Mouse (Mus musculus) heart, adult 18-20 months (tissue): Measurements from ENCODE around the gene Ecsit. TPM values are rescaled to one million over a fixed set of nuclear protein-coding genes. Genes with fewer than 3 reads are reported as not detected.

Experiments used
- DNase-seq, 2 experiments: peaks; one replicate each; pipeline ENCODE4 v3.0.0; 2021 to 2022; ENCODE audit warnings: mixed read lengths in 1 of 2
- microRNA-seq, 2 experiments: library from miRNA; unstranded; fragments of <30 nt; microRNA quantifications; one replicate each; pipeline ENCODE4 v1.2.0; 2022
- total RNA-seq, 2 experiments: library from RNA; stranded (reverse); gene quantifications; 2 replicates each; pipeline ENCODE4 v1.2.3; 2021

The Ecsit gene
- total RNA-seq, 2 experiments from 2014 or later, result 105 to 108 TPM

DNA sequence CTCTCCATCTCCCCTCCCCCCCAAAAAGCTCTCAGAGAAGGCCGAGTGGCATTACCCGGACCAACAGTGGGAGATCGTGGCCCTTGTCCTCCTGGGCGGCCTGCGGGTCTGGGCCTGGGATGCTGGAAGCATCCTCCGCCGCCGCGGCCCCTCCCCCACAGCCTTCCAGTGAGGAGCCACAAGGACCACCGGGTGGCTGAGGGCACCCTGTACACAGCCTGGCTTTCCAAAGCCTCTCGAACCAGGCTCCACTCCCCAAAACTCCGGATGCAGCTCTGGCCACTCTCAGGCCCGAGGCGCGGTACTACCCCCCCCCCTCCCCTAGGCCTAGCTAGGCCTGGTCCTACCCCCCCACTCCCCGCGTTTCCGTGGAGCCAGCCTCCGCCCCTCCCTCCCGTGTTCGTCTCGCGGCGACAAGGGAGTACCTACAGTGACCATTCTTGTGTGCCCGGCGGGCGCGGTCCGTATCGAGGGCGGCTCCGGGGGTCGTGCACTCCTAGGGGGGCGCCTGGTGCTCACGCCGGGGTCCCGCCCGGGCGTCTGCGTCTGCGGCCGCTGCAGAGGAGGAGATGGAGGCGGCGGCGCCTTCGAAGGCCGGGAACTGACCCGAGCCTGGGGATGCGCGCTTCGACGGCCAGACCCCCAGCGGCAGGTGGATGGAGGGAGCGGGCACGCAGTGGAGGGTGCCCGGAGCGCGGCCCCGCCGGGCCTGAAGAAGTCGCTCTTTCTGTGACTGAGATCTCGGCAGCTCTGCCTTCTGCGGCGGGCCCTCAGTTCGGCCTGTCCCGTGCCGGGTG is 33.9 kb downstream of the Ecsit start:
- DNase-seq, result no peak

GRCm38 (mm10) chr9:22050351-22050889 is 34.8 kb downstream of the Ecsit start:
- DNase-seq, result peak; percentile 22 to 35

DNA sequence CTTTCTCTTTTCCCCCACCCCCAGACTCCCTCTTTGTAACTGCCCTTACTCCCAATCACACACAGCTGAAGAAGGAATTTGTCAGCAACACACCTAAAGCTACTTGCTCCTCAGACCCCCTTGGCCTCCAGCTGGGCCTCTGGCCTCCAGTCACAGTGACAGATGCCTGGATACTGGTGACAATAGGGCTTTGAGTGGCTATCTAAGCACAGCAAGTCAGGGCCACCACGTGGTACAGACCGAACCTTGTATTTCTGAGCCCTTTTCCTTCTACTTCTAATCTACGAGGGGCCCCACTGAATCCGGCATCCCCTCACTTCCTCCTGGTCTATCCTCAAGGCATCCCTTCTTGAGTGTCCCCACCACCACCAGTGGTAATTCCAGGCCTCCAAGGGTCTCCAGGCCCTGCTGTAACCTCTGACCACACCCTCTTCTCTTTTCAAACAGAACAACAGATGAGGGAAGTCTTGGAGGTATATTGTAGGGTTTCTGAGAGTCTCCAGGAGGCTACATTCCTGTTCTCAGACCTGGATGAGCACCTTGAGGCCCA is 35.4 kb downstream of the Ecsit start:
- DNase-seq, result no peak

DNA sequence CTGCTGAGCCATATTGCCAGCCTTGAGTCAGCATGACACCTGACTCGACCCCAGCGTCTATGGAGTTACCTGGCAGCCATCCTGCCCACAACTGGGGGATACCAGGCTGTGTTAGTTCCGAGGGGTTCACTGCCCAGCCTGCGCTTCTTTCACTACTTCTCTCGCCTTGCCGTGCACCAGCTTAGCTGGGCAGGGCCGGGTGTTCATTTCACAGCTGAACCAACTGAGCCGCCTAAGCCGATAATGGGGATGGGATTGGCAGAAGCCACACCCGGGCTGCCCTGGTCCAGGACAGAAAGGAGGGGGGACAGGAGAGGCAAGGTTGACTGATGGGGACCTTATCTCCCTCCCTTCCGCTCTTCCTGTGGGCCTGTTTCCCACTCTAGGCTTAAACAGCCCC is 35.9 kb downstream of the Ecsit start:
- no peak for DNase-seq

- no peak for DNase-seq
Observed at GRCm38 (mm10) chr9:22047329-22047728, 37.9 kb downstream of the Ecsit start.

DNA sequence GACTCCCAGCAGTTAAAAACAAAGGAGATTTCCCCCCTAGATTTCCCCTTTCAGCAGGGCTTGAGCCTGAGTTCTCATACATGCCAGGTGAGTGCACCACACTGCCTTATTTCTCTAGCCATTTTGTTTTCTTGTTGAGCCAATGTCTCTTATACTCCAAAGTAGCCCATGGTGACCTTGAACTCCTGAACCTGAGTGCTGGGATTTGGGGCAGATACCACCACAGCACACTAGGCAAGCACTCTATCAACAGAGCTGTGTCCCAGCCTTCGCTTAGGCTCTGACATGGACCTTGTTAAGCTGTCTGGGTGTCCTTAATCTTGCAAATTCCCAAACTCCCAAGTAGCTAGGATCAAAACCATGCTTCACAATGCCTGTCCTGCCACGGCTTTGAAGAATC is 43.4 kb downstream of the Ecsit start:
- no peak for DNase-seq

DNA sequence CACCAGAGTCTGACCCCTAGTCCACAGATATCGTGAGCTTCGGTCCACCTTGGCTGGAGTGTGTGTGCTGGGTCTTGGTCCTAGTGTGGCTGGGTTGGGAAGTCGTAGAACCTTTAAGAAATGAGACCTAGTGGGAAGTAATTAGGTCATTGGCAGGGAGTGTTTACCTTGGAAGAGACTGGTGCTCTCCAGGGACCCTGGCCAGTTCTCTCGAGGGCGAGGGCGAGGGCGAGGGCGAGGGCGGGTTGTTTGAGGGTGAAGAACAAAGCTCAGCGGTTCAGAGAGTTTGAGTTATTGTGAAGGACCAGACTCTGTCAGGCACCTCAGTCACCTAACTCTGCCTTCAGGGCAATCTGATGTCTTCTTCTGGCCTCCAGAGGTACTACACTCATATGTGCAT is 47.4 kb downstream of the Ecsit start:
- no peak for DNase-seq

DNA sequence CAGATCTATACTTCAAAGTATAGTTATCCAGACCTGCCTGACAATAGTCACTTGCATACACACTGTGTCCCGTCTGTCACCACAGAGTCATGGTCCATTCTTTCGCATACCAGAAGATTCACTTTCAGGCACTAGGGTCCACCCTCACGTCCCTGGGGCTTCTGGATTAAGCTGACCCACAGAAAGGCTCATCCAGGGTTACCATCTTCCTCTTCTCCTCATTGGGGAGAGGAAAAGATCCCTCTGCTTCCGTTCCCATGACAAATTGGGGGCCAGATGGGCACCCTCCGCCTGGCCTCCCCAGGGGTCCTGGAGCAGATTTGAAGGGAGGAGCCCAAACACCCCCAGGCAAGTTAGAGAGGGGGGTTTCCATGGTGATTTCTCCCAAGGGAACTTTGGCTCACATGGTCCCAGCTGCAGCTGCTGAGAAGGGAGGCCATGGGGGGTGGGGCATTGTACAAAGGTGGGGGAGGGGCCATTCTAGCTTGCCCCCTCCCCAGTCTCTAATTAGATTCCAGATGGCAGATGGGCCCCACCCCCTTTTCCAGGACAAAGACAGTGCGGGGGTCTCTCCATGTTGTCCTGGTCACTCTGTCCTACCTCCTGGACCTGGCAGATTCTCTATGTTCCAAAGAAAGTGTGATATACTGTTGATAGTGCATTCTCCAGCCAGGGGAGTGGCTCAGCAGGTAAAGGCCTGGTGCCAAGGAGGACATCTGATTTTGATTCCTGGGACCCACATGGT is 49.8 kb downstream of the Ecsit start:
- DNase-seq, result no peak

- no peak for DNase-seq
Observed at GRCm38 (mm10) chr9:22030386-22030785, 54.9 kb downstream of the Ecsit start.

GRCm38 (mm10) chr9:22028467-22028866 is 56.8 kb downstream of the Ecsit start:
- no peak for DNase-seq

DNA sequence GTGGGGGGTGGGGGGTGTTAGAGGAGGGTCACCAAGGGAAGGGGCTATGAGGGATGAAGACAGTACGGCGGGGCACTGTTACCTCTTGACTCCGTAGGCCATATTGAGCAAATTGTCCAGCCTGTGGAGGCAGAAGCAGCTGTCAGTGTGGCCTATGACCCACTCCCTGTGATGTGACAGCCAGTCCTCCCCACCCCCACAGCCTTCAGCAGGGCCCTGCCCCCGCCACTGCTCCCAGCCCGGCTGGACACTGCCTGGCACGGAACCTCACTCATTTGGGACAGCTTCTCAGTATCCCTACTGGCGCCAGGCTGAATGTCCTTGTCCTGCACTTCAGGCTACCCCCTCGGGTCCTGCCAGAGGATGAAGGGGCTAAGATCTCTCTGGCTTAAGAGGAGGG is 60.6 kb downstream of the Ecsit start:
- DNase-seq, result no peak

Small RNA genes lying within 50 kb of the gene (microRNA-seq; reads per million reads assigned to microRNA genes)
- 0.38 to 1.1 reads per million in 2 experiments for gene Mir7084

Other genes with a start within 250 kb of the Ecsit start
- gene Angptl8, start 249.9 kb downstream of the Ecsit start, total RNA-seq, result under 1 TPM in 1 of 2 experiments, not detected in 1; 0.69 TPM
- 10 to 100 TPM; 24.3 to 24.6 TPM for gene Dock6, start 232.8 kb downstream of the Ecsit start, total RNA-seq
- 10 to 100 TPM; 16.2 to 18.2 TPM for gene Rab3d, start 167.2 kb downstream of the Ecsit start, total RNA-seq
- 1 to 10 TPM; 3.7 to 6.0 TPM for gene Ccdc159, start 158.0 kb downstream of the Ecsit start, total RNA-seq
- gene Tmem205, start 157.9 kb downstream of the Ecsit start, total RNA-seq, result 10 to 100 TPM; 72.7 to 81.2 TPM
- gene Plppr2, start 148.4 kb downstream of the Ecsit start, total RNA-seq, result 1 to 10 TPM; 2.4 to 3.0 TPM
- 1 to 10 TPM; 7.6 to 7.8 TPM for gene Swsap1, start 129.7 kb downstream of the Ecsit start, total RNA-seq
- gene Epor, start 121.9 kb downstream of the Ecsit start, total RNA-seq, result 1 to 10 TPM in 1 of 2 experiments, under 1 TPM in 1; 0.84 to 2.1 TPM
- gene Rgl3, start 96.0 kb downstream of the Ecsit start, total RNA-seq, result 1 to 10 TPM; 4.8 to 7.1 TPM
- gene Ccdc151, start 82.8 kb downstream of the Ecsit start, total RNA-seq, result under 1 TPM in 1 of 2 experiments, not detected in 1; 0.31 TPM
- 10 to 100 TPM; 58.7 to 64.6 TPM for gene Prkcsh, start 82.6 kb downstream of the Ecsit start, total RNA-seq
- gene Elavl3, start 33.4 kb downstream of the Ecsit start, total RNA-seq, result under 1 TPM in 1 of 2 experiments, not detected in 1; 0.26 TPM
- under 1 TPM in 1 of 2 experiments, not detected in 1; 0.55 TPM for gene Gm49318, start 14.2 kb downstream of the Ecsit start, total RNA-seq
- 1 to 10 TPM; 3.8 to 3.9 TPM for gene Zfp653, start 14.1 kb downstream of the Ecsit start, total RNA-seq
- gene Cnn1, start 13.8 kb upstream of the Ecsit start, total RNA-seq, result 1 to 10 TPM; 7.1 to 9.8 TPM
- 10 to 100 TPM; 35.2 to 36.2 TPM for gene Elof1, start 31.7 kb upstream of the Ecsit start, total RNA-seq
- gene Acp5, start 50.3 kb upstream of the Ecsit start, total RNA-seq, result 10 to 100 TPM in 1 of 2 experiments, 1 to 10 TPM in 1; 1.9 to 12.3 TPM
- gene Pigyl, start 71.4 kb upstream of the Ecsit start, total RNA-seq, result 10 to 100 TPM; 43.8 to 55.1 TPM
- gene Zfp872, start 102.7 kb upstream of the Ecsit start, total RNA-seq, result under 1 TPM; 0.13 to 0.15 TPM
- 10 to 100 TPM; 22.6 to 24.1 TPM for gene Zfp809, start 140.3 kb upstream of the Ecsit start, total RNA-seq
- under 1 TPM; 0.15 to 0.21 TPM for gene Zfp599, start 174.5 kb upstream of the Ecsit start, total RNA-seq
- gene Zfp810, start 222.2 kb upstream of the Ecsit start, total RNA-seq, result 1 to 10 TPM; 4.7 to 5.5 TPM